Mouse (Mus musculus) kidney, adult 2 months (tissue): ENCODE results near the gene Ywhab. TPM values are rescaled to one million over a fixed set of nuclear protein-coding genes. Genes with fewer than 3 reads are reported as not detected.
A peak's percentile ranks its signal among the peaks of the same experiment; 100 is the strongest.

Experiments
- DNase-seq: peaks from one replicate; pipeline ENCODE4 v3.0.0; 2021
- H3K27ac ChIP-seq: fragments of 200-500 bp; 2 replicates; pipeline ENCODE4 v1.5.1; 2012; ENCODE audit warnings: low read depth, low read length, control low read depth, inconsistent platforms; ENCODE audit not compliant: insufficient read depth
- H3K27me3 ChIP-seq: fragments of 200-500 bp; replicated peaks from 2 replicates; pipeline ENCODE4 v1.6.1; 2012; ENCODE audit warnings: mild to moderate bottlenecking, moderate library complexity, low read length, inconsistent platforms; ENCODE audit not compliant: control insufficient read depth, insufficient read depth
- H3K36me3 ChIP-seq: fragments of 200-500 bp; 2 replicates; pipeline ENCODE4 v1.6.1; 2012; ENCODE audit warnings: mild to moderate bottlenecking, moderate library complexity, low read length, inconsistent platforms; ENCODE audit not compliant: control insufficient read depth, insufficient read depth
- H3K4me1 ChIP-seq: fragments of 200-500 bp; 2 replicates; pipeline ENCODE4 v1.6.1; 2011; ENCODE audit warnings: low read length; ENCODE audit not compliant: control insufficient read depth, insufficient read depth
- H3K4me3 ChIP-seq: fragments of 200-500 bp; 2 replicates; pipeline ENCODE4 v1.5.1; 2011; ENCODE audit warnings: mild to moderate bottlenecking, low read depth, low read length, control low read depth; ENCODE audit not compliant: insufficient read depth
- CTCF ChIP-seq: fragments of 200-500 bp; conservative IDR thresholded peaks from 2 replicates; pipeline ENCODE4 v1.5.1; 2011; ENCODE audit warnings: low read depth, mild to moderate bottlenecking, control low read depth, low read length, moderate library complexity, mixed read lengths; ENCODE audit not compliant: insufficient read depth, insufficient read length
- POLR2A ChIP-seq: fragments of 200-500 bp; IDR thresholded peaks from one replicate; pipeline ENCODE4 v1.6.1; 2011; ENCODE audit warnings: low read depth, low read length, control low read depth
- WGBS: fragments of 180-500 bp; shearing (Covaris S2); methylation state at CpG from one replicate; pipeline ENCODE4 v1.1.7; 2018; 5-methylcytosine and 5-hydroxymethylcytosine counted together
- polyA plus RNA-seq: library from polyadenylated mRNA; depleted of rRNA; stranded (reverse); fragments of >200 nt; gene quantifications from 2 replicates; pipeline ENCODE4 v1.2.3, GENCODE M21; 2012

Ywhab gene
- polyA plus RNA-seq, 1 experiment = 63.9 TPM

GRCm38 (mm10) chr2:164031147-164031546 lies 36.4 kb downstream of the Ywhab start:
- H3K36me3 ChIP-seq = no peaks in the 10 kb centered on the region
- H3K27me3 ChIP-seq = no peaks in the 10 kb centered on the region
- H3K4me3 ChIP-seq = no peak overlapping the region
- DNase-seq = no peak
- H3K27ac ChIP-seq = no peak overlapping the region
- TF ChIP-seq CTCF (no peak), POLR2A (no peak)
- WGBS = 64% methylated on average over 10 of the region's 10 CpGs
- no peaks in the 10 kb centered on the region for H3K4me1 ChIP-seq

- H3K27ac ChIP-seq = no peak overlapping the region
- H3K36me3 ChIP-seq = no peaks in the 10 kb centered on the region
- H3K27me3 ChIP-seq = no peaks in the 10 kb centered on the region
- H3K4me1 ChIP-seq = no peaks in the 10 kb centered on the region
- WGBS = 93% methylated on average over 3 of the region's 3 CpGs
- TF ChIP-seq POLR2A = no peak
- no peak for TF ChIP-seq CTCF
- DNase-seq = no peak
- no peak overlapping the region for H3K4me3 ChIP-seq
Observed at GRCm38 (mm10) chr2:164032973-164033372, 38.2 kb downstream of the Ywhab start.

- Histone ChIP-seq H3K36me3 (no peaks in the 10 kb centered on the region), H3K27ac (no peak overlapping the region), H3K4me3 (no peak overlapping the region), H3K4me1 (no peaks in the 10 kb centered on the region), H3K27me3 (no peaks in the 10 kb centered on the region)
- no peak for DNase-seq
- 53% methylated on average over 10 of the region's 10 CpGs for WGBS
- TF ChIP-seq POLR2A = no peak
- no peak for TF ChIP-seq CTCF
Observed at GRCm38 (mm10) chr2:164036520-164037019, 41.8 kb downstream of the Ywhab start.

- Histone ChIP-seq H3K27me3 (no peaks in the 10 kb centered on the region), H3K27ac (no peak overlapping the region), H3K36me3 (no peaks in the 10 kb centered on the region), H3K4me1 (no peaks in the 10 kb centered on the region), H3K4me3 (no peak overlapping the region)
- WGBS = 85% methylated on average over 1 of the region's 1 CpGs
- no peak for DNase-seq
- no peak for TF ChIP-seq POLR2A
- TF ChIP-seq CTCF = no peak
Observed at GRCm38 (mm10) chr2:164038407-164039028, 43.8 kb downstream of the Ywhab start.

GRCm38 (mm10) chr2:164040949-164041348 lies 46.2 kb downstream of the Ywhab start:
- Histone ChIP-seq H3K4me1 (no peaks in the 10 kb centered on the region), H3K4me3 (no peak overlapping the region), H3K27me3 (no peaks in the 10 kb centered on the region), H3K27ac (no peak overlapping the region), H3K36me3 (no peaks in the 10 kb centered on the region)
- no peak for TF ChIP-seq CTCF
- TF ChIP-seq POLR2A = no peak
- 83% methylated on average over 6 of the region's 6 CpGs for whole genome bisulfite sequencing
- no peak for DNase-seq

GRCm38 (mm10) chr2:164041523-164041922 lies 46.8 kb downstream of the Ywhab start:
- no peak overlapping the region for H3K4me3 ChIP-seq
- TF ChIP-seq POLR2A (no peak), CTCF (no peak)
- 97% methylated on average over 2 of the region's 2 CpGs for WGBS
- no peaks in the 10 kb centered on the region for H3K36me3 ChIP-seq
- H3K27ac ChIP-seq = no peak overlapping the region
- H3K4me1 ChIP-seq = no peaks in the 10 kb centered on the region
- no peaks in the 10 kb centered on the region for H3K27me3 ChIP-seq
- DNase-seq = no peak

- H3K27ac ChIP-seq = no peak overlapping the region
- H3K36me3 ChIP-seq = no peaks in the 10 kb centered on the region
- H3K4me3 ChIP-seq = peak overlapping the region; percentile 67
- 3% methylated on average over 16 of the region's 16 CpGs for WGBS
- H3K27me3 ChIP-seq = no peaks in the 10 kb centered on the region
- no peak for TF ChIP-seq POLR2A
- TF ChIP-seq CTCF = no peak
- H3K4me1 ChIP-seq = peaks cover 2% of the 10 kb centered on the region; the same call in 1 of the 2 replicates
- peak; percentile 51 for DNase-seq
Observed at GRCm38 (mm10) chr2:164047197-164047690, 52.5 kb downstream of the Ywhab start.
